Mouse (Mus musculus): ENCODE measurements around the gene Tmem151a. TPM values are rescaled to one million over a fixed set of nuclear protein-coding genes. Genes with fewer than 3 reads are reported as not detected.
A peak's percentile ranks its signal among the peaks of the same experiment; 100 is the strongest.

Gene Tmem151a
- polyA plus RNA-seq, 1 experiment: 10.1 TPM

DNA sequence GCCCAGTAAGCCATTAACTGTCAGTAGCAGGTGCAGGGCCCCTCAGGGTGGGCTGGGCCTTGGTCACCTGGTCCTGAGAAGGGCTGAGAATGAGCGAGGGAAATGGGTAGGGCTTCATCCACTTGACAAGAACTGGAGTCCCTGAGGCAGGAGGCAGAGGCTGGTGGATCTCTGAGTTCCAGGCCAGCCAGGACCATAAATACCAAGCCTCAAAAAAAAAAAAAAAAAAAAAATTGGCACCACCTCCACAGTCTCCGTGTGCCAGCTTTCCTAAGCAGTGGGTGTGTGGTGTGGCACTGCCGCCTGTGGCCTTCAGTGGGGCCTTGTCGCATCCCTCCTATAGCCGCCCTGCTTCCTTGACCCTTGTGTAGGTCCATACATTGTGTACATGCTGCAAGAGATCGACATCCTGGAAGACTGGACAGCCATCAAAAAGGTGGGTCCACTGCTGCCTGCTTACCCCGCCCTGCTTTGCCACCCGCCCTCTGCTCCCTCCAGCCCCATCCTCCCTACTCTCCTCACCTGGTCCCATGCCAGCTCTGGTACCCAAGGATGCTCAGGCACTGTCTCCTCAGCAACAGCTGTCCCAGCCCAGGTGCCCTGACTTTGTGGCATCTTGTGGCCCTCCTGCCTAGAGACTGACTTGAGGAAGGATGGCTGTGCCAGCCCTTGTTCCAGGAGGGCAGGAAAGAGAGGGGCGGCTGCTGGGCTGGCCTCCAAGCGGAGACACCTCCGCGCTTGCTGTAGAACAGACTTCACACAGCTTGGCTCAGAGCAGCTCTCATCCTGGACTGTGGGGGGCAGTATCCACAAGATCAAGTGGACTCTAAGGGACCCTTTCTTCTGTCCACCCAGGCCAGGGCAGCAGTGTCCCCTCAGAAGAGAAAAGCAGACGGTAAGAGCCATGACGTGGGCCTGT lies 36.9 kb downstream of the Tmem151a start:
- Histone ChIP-seq H3K4me2 (ENCODE audit: low read depth) (no peak overlapping the region), H3K36me3 (ENCODE audit: control insufficient read depth, insufficient read depth) (peaks cover 3% of the 10 kb centered on the region), H3K79me2 (ENCODE audit: control insufficient read depth, insufficient read depth) (peaks cover 28% of the 10 kb centered on the region), H3K27me3 (ENCODE audit: control insufficient read depth, insufficient read depth, insufficient read length) (no peaks in the 10 kb centered on the region), H3ac (ENCODE audit: control insufficient read depth, insufficient read length) (no peak overlapping the region), H3K4me3 (no peak overlapping the region)
- TF ChIP-seq USF1 (IDR thresholded peaks at IDR 0.05; ENCODE audit: low read depth): no peak
- no peak for TF ChIP-seq MYOG (IDR thresholded peaks at IDR 0.05; ENCODE audit: control insufficient read depth in 1 of 3, insufficient read depth in 1 of 3, insufficient read length in 2 of 3, low read depth in 2 of 3)
- no peak for TF ChIP-seq POLR2AphosphoS2 (IDR thresholded peaks at IDR 0.05; ENCODE audit: insufficient read length, low read depth)
- no peak for TF ChIP-seq E2F4 (IDR thresholded peaks at IDR 0.05; ENCODE audit: insufficient read depth)
- no peak for TF ChIP-seq MYOD1 (IDR thresholded peaks at IDR 0.05; ENCODE audit: control insufficient read depth in 1 of 3, insufficient read length in 2 of 3, low read depth in 2 of 3)
- TF ChIP-seq MAX (IDR thresholded peaks at IDR 0.05; ENCODE audit: low read depth): no peak
- no peak for TF ChIP-seq TCF12 (IDR thresholded peaks at IDR 0.05; ENCODE audit: insufficient read depth, poor library complexity, severe bottlenecking)
- TF ChIP-seq SRF (IDR thresholded peaks at IDR 0.05; ENCODE audit: control insufficient read depth, insufficient read length, low read depth): no peak
- no peak for TF ChIP-seq POLR2A (IDR thresholded peaks at IDR 0.05; ENCODE audit: insufficient read length, low read depth)
- TF ChIP-seq CEBPB (IDR thresholded peaks at IDR 0.05; ENCODE audit: insufficient read depth, poor library complexity, severe bottlenecking): no peak
- TF ChIP-seq TCF3 (IDR thresholded peaks at IDR 0.05; ENCODE audit: insufficient read length, low read depth): no peak
- TF ChIP-seq REST (IDR thresholded peaks at IDR 0.05; ENCODE audit: insufficient read depth, insufficient read length): no peak

GRCm38 (mm10) chr19:5045531-5045930 lies 39.8 kb downstream of the Tmem151a start:
- H3K4me3 ChIP-seq: no peak overlapping the region
- H3ac ChIP-seq (ENCODE audit: control insufficient read depth, insufficient read length): no peak overlapping the region
- no peaks in the 10 kb centered on the region for H3K27me3 ChIP-seq (ENCODE audit: control insufficient read depth, insufficient read depth, insufficient read length)
- TF ChIP-seq CEBPB (IDR thresholded peaks at IDR 0.05; ENCODE audit: insufficient read depth, poor library complexity, severe bottlenecking) (no peak), REST (IDR thresholded peaks at IDR 0.05; ENCODE audit: insufficient read depth, insufficient read length) (no peak), MAX (IDR thresholded peaks at IDR 0.05; ENCODE audit: low read depth) (no peak), SRF (IDR thresholded peaks at IDR 0.05; ENCODE audit: control insufficient read depth, insufficient read length, low read depth) (no peak), TCF3 (IDR thresholded peaks at IDR 0.05; ENCODE audit: insufficient read length, low read depth) (no peak), USF1 (IDR thresholded peaks at IDR 0.05; ENCODE audit: low read depth) (no peak), POLR2A (IDR thresholded peaks at IDR 0.05; ENCODE audit: insufficient read length, low read depth) (no peak), POLR2AphosphoS2 (IDR thresholded peaks at IDR 0.05; ENCODE audit: insufficient read length, low read depth) (no peak)
- peaks cover 19% of the 10 kb centered on the region for H3K79me2 ChIP-seq (ENCODE audit: control insufficient read depth, insufficient read depth)
- no peak overlapping the region for H3K4me2 ChIP-seq (ENCODE audit: low read depth)
- no peaks in the 10 kb centered on the region for H3K36me3 ChIP-seq (ENCODE audit: control insufficient read depth, insufficient read depth)

- peak overlapping the region; percentile 89 for H3K4me3 ChIP-seq
- H3ac ChIP-seq (ENCODE audit: control insufficient read depth, insufficient read length): peak overlapping the region; percentile 13
- H3K27me3 ChIP-seq (ENCODE audit: control insufficient read depth, insufficient read depth, insufficient read length): no peaks in the 10 kb centered on the region
- peak overlapping the region; percentile 90 for H3K4me2 ChIP-seq (ENCODE audit: low read depth)
- peaks cover 32% of the 10 kb centered on the region for H3K79me2 ChIP-seq (ENCODE audit: control insufficient read depth, insufficient read depth)
- no peaks in the 10 kb centered on the region for H3K36me3 ChIP-seq (ENCODE audit: control insufficient read depth, insufficient read depth)
- TF ChIP-seq E2F4 (IDR thresholded peaks at IDR 0.05; ENCODE audit: insufficient read depth) (no peak), MAX (IDR thresholded peaks at IDR 0.05; ENCODE audit: low read depth) (no peak), REST (IDR thresholded peaks at IDR 0.05; ENCODE audit: insufficient read depth, insufficient read length) (no peak), SRF (IDR thresholded peaks at IDR 0.05; ENCODE audit: control insufficient read depth, insufficient read length, low read depth) (no peak), MYOD1 (IDR thresholded peaks at IDR 0.05; ENCODE audit: control insufficient read depth in 1 of 3, insufficient read length in 2 of 3, low read depth in 2 of 3) (no peak), POLR2AphosphoS2 (IDR thresholded peaks at IDR 0.05; ENCODE audit: insufficient read length, low read depth) (no peak), MYOG (IDR thresholded peaks at IDR 0.05; ENCODE audit: control insufficient read depth in 1 of 3, insufficient read depth in 1 of 3, insufficient read length in 2 of 3, low read depth in 2 of 3) (no peak), POLR2A (IDR thresholded peaks at IDR 0.05; ENCODE audit: insufficient read length, low read depth) (no peak), USF1 (IDR thresholded peaks at IDR 0.05; ENCODE audit: low read depth) (no peak), TCF3 (IDR thresholded peaks at IDR 0.05; ENCODE audit: insufficient read length, low read depth) (no peak), CEBPB (IDR thresholded peaks at IDR 0.05; ENCODE audit: insufficient read depth, poor library complexity, severe bottlenecking) (no peak), TCF12 (IDR thresholded peaks at IDR 0.05; ENCODE audit: insufficient read depth, poor library complexity, severe bottlenecking) (no peak)
These were observed 43.7 kb downstream of the Tmem151a start for GRCm38 (mm10) chr19:5041588-5041987.

- TF ChIP-seq REST (IDR thresholded peaks at IDR 0.05; ENCODE audit: insufficient read depth, insufficient read length) (no peak), TCF12 (IDR thresholded peaks at IDR 0.05; ENCODE audit: insufficient read depth, poor library complexity, severe bottlenecking) (no peak), SRF (IDR thresholded peaks at IDR 0.05; ENCODE audit: control insufficient read depth, insufficient read length, low read depth) (peak; percentile 89), TCF3 (IDR thresholded peaks at IDR 0.05; ENCODE audit: insufficient read length, low read depth) (no peak), POLR2AphosphoS2 (IDR thresholded peaks at IDR 0.05; ENCODE audit: insufficient read length, low read depth) (peak; percentile 63), MYOG (IDR thresholded peaks at IDR 0.05; ENCODE audit: control insufficient read depth in 1 of 3, insufficient read depth in 1 of 3, insufficient read length in 2 of 3, low read depth in 2 of 3) (no peak), POLR2A (IDR thresholded peaks at IDR 0.05; ENCODE audit: insufficient read length, low read depth) (peak; percentile 63), MAX (IDR thresholded peaks at IDR 0.05; ENCODE audit: low read depth) (no peak), USF1 (IDR thresholded peaks at IDR 0.05; ENCODE audit: low read depth) (no peak), MYOD1 (IDR thresholded peaks at IDR 0.05; ENCODE audit: control insufficient read depth in 1 of 3, insufficient read length in 2 of 3, low read depth in 2 of 3) (no peak), E2F4 (IDR thresholded peaks at IDR 0.05; ENCODE audit: insufficient read depth) (no peak), CEBPB (IDR thresholded peaks at IDR 0.05; ENCODE audit: insufficient read depth, poor library complexity, severe bottlenecking) (no peak)
- Histone ChIP-seq H3K27me3 (ENCODE audit: control insufficient read depth, insufficient read depth, insufficient read length) (no peaks in the 10 kb centered on the region), H3K36me3 (ENCODE audit: control insufficient read depth, insufficient read depth) (no peaks in the 10 kb centered on the region), H3K4me2 (ENCODE audit: low read depth) (peak within 1 kb of the TSS; percentile 90), H3K79me2 (ENCODE audit: control insufficient read depth, insufficient read depth) (peaks cover 32% of the 10 kb centered on the region), H3K4me3 (peak within 1 kb of the TSS; percentile 89), H3ac (ENCODE audit: control insufficient read depth, insufficient read length) (peak within 1 kb of the TSS; percentile 13)
These were observed 44.3 kb downstream of the Tmem151a start, which contains the start of gene Brms1 for GRCm38 (mm10) chr19:5040862-5041523. Brms1 (plus strand) TSS chr19:5041354.
